8 mouse cellular contexts compared by ENCODE assay signal in genomic region chr9:57056237-57056636, GRCm38 (mm10). TPM values are rescaled to one million over a fixed set of nuclear protein-coding genes. Genes with fewer than 3 reads are reported as not detected.
A peak's percentile ranks its signal among the peaks of the same experiment; 100 is the strongest.
DNase-seq lines count a peak whose midpoint lies in the region; ATAC-seq lines count a peak whose summit lies in the region.

No protein-coding gene starts in this region.

- H3K27ac ChIP-seq in heart, embryonic 12.5 days (ENCODE audit: poor library complexity, severe bottlenecking): no peak overlapping the region

- H3K4me1 ChIP-seq in heart, embryonic 12.5 days (replicated peaks): no peaks in the 10 kb centered on the region

- no peak overlapping the region for H3K9ac ChIP-seq in heart, embryonic 12.5 days

- no peak for ATAC-seq in heart, embryonic 12.5 days (ENCODE audit: insufficient number of reproducible peaks, low FRiP score)

- no peak overlapping the region for H3K4me3 ChIP-seq in heart, embryonic 12.5 days

- no peaks in the 10 kb centered on the region for H3K9me3 ChIP-seq in heart, embryonic 12.5 days (replicated peaks)

- WGBS in heart, embryonic 12.5 days: 78% methylated on average over 1 of the region's 1 CpGs

- H3K36me3 ChIP-seq in heart, embryonic 12.5 days: peaks cover 63% of the 10 kb centered on the region

- H3K4me2 ChIP-seq in heart, embryonic 12.5 days: no peak overlapping the region

- DNase-seq in heart, adult 18-20 months: peak; percentile 64 to 76
- peak; percentile 80 for DNase-seq in 416B (ENCODE audit: low read depth)
- DNase-seq in ZHBTc4 (ENCODE audit: low read depth, low spot score): peak; percentile 51
- DNase-seq in embryo, embryonic 11.5 days (ENCODE audit: low read depth, low spot score): peak; percentile 26
- peak; percentile 83 for DNase-seq in kidney, postnatal 14 days
- DNase-seq in naive thymus-derived CD4-positive, alpha-beta T cell, adult 2 months (ENCODE audit: low read depth): peak; percentile 86
- peak; percentile 66 for DNase-seq in thymus, postnatal 4 days

- H3K27me3 ChIP-seq in heart, embryonic 12.5 days (replicated peaks): no peaks in the 10 kb centered on the region

RNA-seq across cellular contexts. Expression of gene Sin3a, which starts 15.6 kb away (rescaled TPM):
- 10 to 100 TPM; 23.0 to 23.6 TPM for total RNA-seq in heart, adult 18-20 months (2021)
- polyA plus RNA-seq in heart, embryonic 12.5 days (2016; fragmentation: Nextera tagmentation; extraction: Ambion mirVana): 29.3 and 29.6 TPM in 2 replicates

Comparison
In these comparisons a context has a peak if more than half of its experiments do, and no peak if none do; other contexts are left out.
1. DNase-seq: peak in every context shown above with its lines; median percentile 86 in naive thymus-derived CD4-positive, alpha-beta T cell, adult 2 months; 83 in kidney, postnatal 14 days; 80 in 416B; 70 in heart, adult 18-20 months; 66 in thymus, postnatal 4 days; 51 in ZHBTc4; 26 in embryo, embryonic 11.5 days.